Mouse (Mus musculus) small intestine, adult 2 months (tissue): ENCODE results near the gene Saysd1. TPM values are rescaled to one million over a fixed set of nuclear protein-coding genes. Genes with fewer than 3 reads are reported as not detected.
"Not testable (repeated sequence)": the region's sequence is repeated elsewhere in the genome, so short reads cannot be mapped to it uniquely, and the experiment has no call there.

Source experiments
- H3K27ac ChIP-seq: fragments of 200-500 bp; 2 replicates; pipeline ENCODE4 v1.5.1; 2012; ENCODE audit warnings: low read depth, low read length, control low read depth, inconsistent platforms; ENCODE audit not compliant: insufficient read depth
- H3K27me3 ChIP-seq: fragments of 200-500 bp; 2 replicates; pipeline ENCODE4 v1.6.1; 2012; ENCODE audit warnings: mild to moderate bottlenecking, moderate library complexity, low read length, inconsistent platforms; ENCODE audit not compliant: control insufficient read depth, insufficient read depth
- H3K36me3 ChIP-seq: fragments of 200-500 bp; 2 replicates; pipeline ENCODE4 v1.6.1; 2012; ENCODE audit warnings: mild to moderate bottlenecking, low read length, control low read depth, inconsistent platforms; ENCODE audit not compliant: control insufficient read depth, insufficient read depth
- H3K4me1 ChIP-seq: fragments of 200-500 bp; 2 replicates; pipeline ENCODE4 v1.6.1; 2012; ENCODE audit warnings: low read length, inconsistent platforms, mixed read lengths; ENCODE audit not compliant: control insufficient read depth, insufficient read depth, insufficient read length
- H3K4me3 ChIP-seq: fragments of 200-500 bp; 2 replicates; pipeline ENCODE4 v1.5.1; 2012; ENCODE audit warnings: low read depth, mild to moderate bottlenecking, control low read depth, inconsistent platforms, low read length, moderate library complexity
- CTCF ChIP-seq: fragments of 200-500 bp; IDR thresholded peaks from 2 replicates; pipeline ENCODE4 v1.5.1; 2012; ENCODE audit warnings: low read depth, mild to moderate bottlenecking, control low read depth, inconsistent platforms, low read length, moderate library complexity, mixed read lengths; ENCODE audit not compliant: insufficient replicate concordance, insufficient read length; ENCODE audit errors: extremely low read depth
- POLR2A ChIP-seq: fragments of 200-500 bp; IDR thresholded peaks from 2 replicates; pipeline ENCODE4 v1.6.1; 2012; ENCODE audit warnings: low read depth, mild to moderate bottlenecking, control low read depth, inconsistent platforms, low read length, moderate library complexity
- WGBS: fragments of 180-500 bp; shearing (Covaris S2); methylation state at CpG from one replicate; pipeline ENCODE4 v1.1.7; 2018; 5-methylcytosine and 5-hydroxymethylcytosine counted together
- polyA plus RNA-seq: library from polyadenylated mRNA; depleted of rRNA; stranded (reverse); fragments of >200 nt; gene quantifications from 2 replicates; pipeline ENCODE4 v1.2.3, GENCODE M21; 2012; rRNA removed

The Saysd1 gene
- polyA plus RNA-seq, 1 experiment = 8.3 TPM

- H3K27me3 ChIP-seq = no peaks in the 10 kb centered on the region
- TF ChIP-seq CTCF (no peak), POLR2A (no peak)
- no peak overlapping the region for H3K27ac ChIP-seq
- WGBS = 83% methylated on average over 4 of the region's 4 CpGs
- no peak overlapping the region for H3K4me3 ChIP-seq
- no peaks in the 10 kb centered on the region for H3K4me1 ChIP-seq
- H3K36me3 ChIP-seq = no peaks in the 10 kb centered on the region
Measured at GRCm38 (mm10) chr14:20040976-20041375, 97.4 kb downstream of the Saysd1 start.

DNA sequence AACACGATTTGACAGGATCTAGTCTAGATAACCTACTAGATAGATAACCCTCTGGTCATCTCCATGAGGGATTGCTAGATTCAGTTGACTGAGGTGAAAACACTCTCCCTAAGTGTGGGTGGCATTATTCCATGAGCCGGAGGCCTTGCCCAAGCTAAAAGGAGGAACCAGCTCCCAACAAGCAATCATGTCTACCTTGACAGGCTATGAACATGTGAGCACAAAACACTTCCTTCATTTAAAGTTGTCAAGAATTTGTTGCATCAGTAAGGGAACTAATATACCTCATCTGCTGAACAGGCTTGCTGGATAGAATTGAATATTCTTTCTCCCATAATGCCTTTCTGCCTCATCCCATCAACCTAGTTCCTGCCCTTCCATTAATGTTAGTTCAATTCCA is 98.5 kb downstream of the Saysd1 start:
- Histone ChIP-seq H3K27ac (no peak overlapping the region), H3K36me3 (no peaks in the 10 kb centered on the region), H3K4me1 (peaks cover under 1% of the 10 kb centered on the region; the same call in 1 of the 2 replicates), H3K4me3 (no peak overlapping the region), H3K27me3 (no peaks in the 10 kb centered on the region)
- TF ChIP-seq CTCF (no peak), POLR2A (no peak)
- 86% methylated on average over 2 of the region's 2 CpGs for WGBS

- TF ChIP-seq POLR2A (no peak), CTCF (no peak)
- Histone ChIP-seq H3K36me3 (no peaks in the 10 kb centered on the region), H3K27me3 (no peaks in the 10 kb centered on the region), H3K4me3 (peak overlapping the region; percentile 7; the same call in 1 of the 2 replicates), H3K27ac (peak overlapping the region; percentile 86), H3K4me1 (peaks cover 8% of the 10 kb centered on the region; the same call in 1 of the 2 replicates)
- 7% methylated on average over 2 of the region's 3 CpGs for WGBS
Measured at GRCm38 (mm10) chr14:20032738-20033116, 105.6 kb downstream of the Saysd1 start.

GRCm38 (mm10) chr14:20032016-20032737 is 106.2 kb downstream of the Saysd1 start:
- Histone ChIP-seq H3K27ac (peak overlapping the region; percentile 86), H3K36me3 (no peaks in the 10 kb centered on the region), H3K27me3 (no peaks in the 10 kb centered on the region), H3K4me3 (peak overlapping the region; percentile 47), H3K4me1 (peaks cover 8% of the 10 kb centered on the region; the same call in 1 of the 2 replicates)
- TF ChIP-seq CTCF = no peak
- TF ChIP-seq POLR2A = no peak
- 36% methylated on average over 19 of the region's 19 CpGs for WGBS

- no peaks in the 10 kb centered on the region for H3K27me3 ChIP-seq
- H3K4me3 ChIP-seq = no peak overlapping the region
- 77% methylated on average over 3 of the region's 3 CpGs for WGBS
- no peak overlapping the region for H3K27ac ChIP-seq
- TF ChIP-seq CTCF (no peak), POLR2A (no peak)
- peaks cover 11% of the 10 kb centered on the region; the same call in 1 of the 2 replicates for H3K4me1 ChIP-seq
- H3K36me3 ChIP-seq = no peaks in the 10 kb centered on the region
Measured at GRCm38 (mm10) chr14:20029606-20030005, 108.7 kb downstream of the Saysd1 start.

GRCm38 (mm10) chr14:20027475-20027874 is 110.9 kb downstream of the Saysd1 start:
- H3K4me1 ChIP-seq, H3K36me3 ChIP-seq, H3K27ac ChIP-seq, H3K27me3 ChIP-seq, H3K4me3 ChIP-seq: not testable (repeated sequence)
- 92% methylated on average over 7 of the region's 7 CpGs for WGBS

Other genes starting within 250 kb of the Saysd1 start
- 8.3 and 9.9 TPM in 2 replicates for gene Gng2, start 160.9 kb downstream of the Saysd1 start, polyA plus RNA-seq
- gene Kcnk5, start 43.3 kb upstream of the Saysd1 start, polyA plus RNA-seq = 13.9 and 48.0 TPM in 2 replicates
- gene Kcnk16, start 130.7 kb upstream of the Saysd1 start, polyA plus RNA-seq = 0.71 and 1.8 TPM in 2 replicates
- gene Nudt13, start 156.2 kb upstream of the Saysd1 start, polyA plus RNA-seq = 6.8 and 12.2 TPM in 2 replicates
- 4.8 and 8.2 TPM in 2 replicates for gene Ecd, start 209.6 kb upstream of the Saysd1 start, polyA plus RNA-seq
- 9.3 and 17.0 TPM in 2 replicates for gene Fam149b, start 209.6 kb upstream of the Saysd1 start, polyA plus RNA-seq